Mouse (Mus musculus) C2C12 (cell line): ENCODE data around the gene Dixdc1. TPM values are rescaled to one million over a fixed set of nuclear protein-coding genes. Genes with fewer than 3 reads are reported as not detected.
A peak's percentile ranks its signal among the peaks of the same experiment; 100 is the strongest.

Experiments
- H3K27me3 ChIP-seq: one replicate; pipeline ENCODE4 v1.6.1; 2011; ENCODE audit not compliant: control insufficient read depth, insufficient read depth, insufficient read length
- H3K36me3 ChIP-seq: one replicate; pipeline ENCODE4 v1.6.1; 2011; ENCODE audit not compliant: control insufficient read depth, insufficient read depth
- H3K4me3 ChIP-seq: one replicate; pipeline ENCODE4 v1.5.1; 2011; ENCODE audit warnings: mild to moderate bottlenecking, control low read depth; ENCODE audit not compliant: poor library complexity, insufficient read depth, severe bottlenecking
- H3K79me2 ChIP-seq: one replicate; pipeline ENCODE4 v1.6.1; 2011; ENCODE audit not compliant: control insufficient read depth, insufficient read depth
- H3K79me3 ChIP-seq: one replicate; pipeline ENCODE4 v1.6.1; 2011; ENCODE audit warnings: low read depth, control low read depth
- H3ac ChIP-seq: one replicate; pipeline ENCODE3; 2011; ENCODE audit warnings: low read depth; ENCODE audit not compliant: control insufficient read depth, insufficient read length
- CEBPB ChIP-seq: IDR thresholded peaks from one replicate; pipeline ENCODE4 v1.6.1; 2011; ENCODE audit warnings: low read depth, mild to moderate bottlenecking, control low read depth, moderate library complexity
- CTCF ChIP-seq: IDR thresholded peaks from one replicate; pipeline ENCODE4 v1.5.1; 2011; ENCODE audit not compliant: control insufficient read depth, insufficient read depth, insufficient read length
- FOSL1 ChIP-seq: IDR thresholded peaks from one replicate; pipeline ENCODE4 v1.8.0; 2011; ENCODE audit warnings: mild to moderate bottlenecking, low read length; ENCODE audit not compliant: poor library complexity, insufficient read depth, severe bottlenecking
- MAX ChIP-seq: IDR thresholded peaks from one replicate; pipeline ENCODE4 v1.6.1; 2011; ENCODE audit warnings: mild to moderate bottlenecking, control low read depth
- MYOD1 ChIP-seq: IDR thresholded peaks from one replicate; pipeline ENCODE4 v1.6.1; 2011; ENCODE audit warnings: low read depth; ENCODE audit not compliant: control insufficient read depth, insufficient read length
- MYOG ChIP-seq: IDR thresholded peaks from one replicate; pipeline ENCODE4 v1.6.1; 2011; ENCODE audit not compliant: control insufficient read depth, insufficient read length; ENCODE audit errors: extremely low read depth
- USF1 ChIP-seq: IDR thresholded peaks from one replicate; pipeline ENCODE4 v1.6.1; 2011; ENCODE audit warnings: low read depth, mild to moderate bottlenecking, control low read depth, moderate library complexity
- polyA plus RNA-seq: library from polyadenylated mRNA; unstranded; fragments of >200 nt; fragmentation: generic; extraction: Trizol; gene quantifications from one replicate; pipeline ENCODE4 v1.2.1, GENCODE M21; 2012; ENCODE audit warnings: missing spikeins

Dixdc1 gene
- polyA plus RNA-seq, 1 experiment, result 1.2 TPM

DNA sequence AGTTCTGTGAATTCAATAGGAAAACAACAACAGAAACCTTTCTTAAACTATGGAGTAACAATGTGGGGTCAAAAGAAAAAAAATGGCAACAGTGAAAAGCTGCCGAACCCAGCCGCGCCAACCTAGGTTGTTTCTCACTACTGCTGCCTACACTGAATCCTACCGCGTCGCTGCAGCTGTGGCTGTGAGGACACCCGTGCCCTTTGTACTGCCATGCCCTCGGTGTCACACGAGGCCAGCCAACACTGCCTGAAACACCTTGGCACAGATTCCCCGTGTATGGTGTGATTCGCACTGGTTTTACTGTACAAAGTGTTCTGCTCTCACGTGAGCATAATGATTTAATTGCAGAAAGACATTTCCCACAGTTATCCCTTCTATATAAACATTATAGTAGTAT is 78.9 kb downstream of the Dixdc1 start:
- Histone ChIP-seq H3ac (peak overlapping the region; percentile 31), H3K27me3 (no peaks in the 10 kb centered on the region), H3K79me2 (peaks cover 16% of the 10 kb centered on the region), H3K36me3 (peaks cover 15% of the 10 kb centered on the region), H3K79me3 (peaks cover 9% of the 10 kb centered on the region), H3K4me3 (peak overlapping the region; percentile 14)
- TF ChIP-seq CTCF (no peak), MYOG (no peak), USF1 (no peak), MYOD1 (no peak), FOSL1 (no peak), MAX (no peak), CEBPB (no peak)

DNA sequence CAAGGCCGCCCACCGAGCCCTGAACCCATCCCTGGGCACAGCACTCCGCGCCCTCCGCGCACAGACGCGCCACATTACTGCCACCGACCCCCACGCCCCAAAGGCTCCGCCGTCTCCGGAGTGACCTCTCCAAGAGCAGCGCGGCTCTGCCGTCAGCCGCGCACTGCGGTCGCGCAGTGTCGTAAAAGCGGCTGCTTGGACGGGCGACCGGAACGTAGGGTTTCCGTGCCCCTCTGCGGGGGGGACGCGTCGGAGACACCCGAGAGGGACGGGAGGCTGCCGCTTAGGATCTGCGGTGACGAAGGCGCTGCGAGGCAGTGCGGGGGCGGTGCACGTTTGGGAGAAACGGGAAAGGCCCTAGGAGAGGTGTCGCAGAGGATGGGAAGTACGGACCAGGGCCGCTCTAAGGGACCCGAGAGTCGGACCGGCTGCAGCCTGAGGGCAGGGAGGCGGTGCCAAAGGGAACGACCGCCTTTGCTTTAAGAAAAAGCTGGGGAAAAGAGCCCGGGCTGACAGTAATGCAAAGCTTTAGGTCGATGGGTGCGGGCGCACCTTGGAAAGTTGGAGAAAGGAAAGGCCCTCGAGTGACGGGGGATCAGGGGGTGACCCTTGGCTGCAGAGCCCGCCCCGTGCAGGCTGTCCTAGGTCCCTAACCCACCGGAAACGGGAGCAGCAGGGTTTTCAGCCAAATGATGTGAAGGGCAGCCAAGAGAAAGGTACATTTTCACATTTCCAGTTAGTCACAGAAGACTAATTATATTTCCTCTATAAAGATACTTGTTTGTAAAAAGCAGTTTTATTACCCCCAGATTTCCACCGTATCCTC is 79.7 kb downstream of the Dixdc1 start, which contains the start of gene Dlat:
Gene Dlat (minus strand): TSS at position 389 of the 826 bp plus-strand sequence.
- TF ChIP-seq MAX, result peak; percentile 12
- no peak for TF ChIP-seq FOSL1
- no peak for TF ChIP-seq MYOD1
- peaks cover 9% of the 10 kb centered on the region for H3K79me3 ChIP-seq
- peaks cover 16% of the 10 kb centered on the region for H3K79me2 ChIP-seq
- peak within 1 kb of the TSS; percentile 84 for H3ac ChIP-seq
- peak within 1 kb of the TSS; percentile 75 for H3K4me3 ChIP-seq
- H3K36me3 ChIP-seq, result peaks cover 15% of the 10 kb centered on the region
- H3K27me3 ChIP-seq, result no peaks in the 10 kb centered on the region

DNA sequence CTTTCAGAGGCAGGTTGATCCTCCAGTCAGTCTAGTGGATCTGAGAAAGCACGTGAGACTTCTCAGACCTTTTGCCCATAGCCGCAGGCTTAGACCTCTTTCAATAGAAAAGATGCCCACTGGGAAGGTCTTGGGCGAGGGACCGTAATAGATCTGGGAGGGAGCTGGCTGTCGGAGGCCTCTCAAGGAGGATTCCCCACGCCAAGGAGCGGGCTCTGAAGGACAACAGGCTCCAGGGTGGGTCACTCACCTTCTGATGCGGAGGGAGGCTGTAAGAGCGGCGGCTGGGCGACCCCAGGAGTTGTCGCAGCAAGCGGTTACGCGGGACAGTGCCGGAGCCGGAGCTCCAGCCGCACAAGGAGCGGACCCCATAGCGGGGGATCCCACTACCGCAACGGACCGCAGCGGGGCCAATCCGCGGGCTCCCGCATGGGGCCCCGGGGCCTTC is 80.4 kb downstream of the Dixdc1 start:
- H3K36me3 ChIP-seq, result peaks cover 16% of the 10 kb centered on the region
- H3ac ChIP-seq, result peak overlapping the region; percentile 84
- peak overlapping the region; percentile 75 for H3K4me3 ChIP-seq
- TF ChIP-seq MAX (no peak), MYOG (no peak), USF1 (no peak), CTCF (no peak), CEBPB (no peak), FOSL1 (no peak), MYOD1 (no peak)
- peaks cover 16% of the 10 kb centered on the region for H3K79me2 ChIP-seq
- no peaks in the 10 kb centered on the region for H3K27me3 ChIP-seq
- H3K79me3 ChIP-seq, result peaks cover 9% of the 10 kb centered on the region

DNA sequence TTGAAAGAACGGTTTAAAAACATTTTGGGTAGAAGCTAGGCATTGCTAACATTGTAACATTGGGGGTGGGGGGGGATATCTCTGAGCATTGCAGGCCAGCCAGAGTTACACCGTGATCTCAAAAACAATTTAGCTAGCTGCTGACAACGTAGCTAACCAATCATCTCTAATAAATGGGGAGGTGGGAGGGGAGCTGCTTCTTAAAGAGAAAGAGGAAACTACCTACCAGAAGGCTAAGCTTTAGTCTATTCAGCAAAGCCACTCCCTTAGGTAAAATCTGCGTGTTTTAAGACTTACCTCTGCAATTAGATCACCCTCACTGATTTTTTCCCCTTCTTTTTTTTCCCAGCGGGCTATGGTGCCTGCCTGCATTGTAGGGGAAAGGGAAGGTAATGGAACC is 80.9 kb downstream of the Dixdc1 start:
- H3K4me3 ChIP-seq, result peak overlapping the region; percentile 75
- peaks cover 16% of the 10 kb centered on the region for H3K79me2 ChIP-seq
- peaks cover 22% of the 10 kb centered on the region for H3K36me3 ChIP-seq
- H3ac ChIP-seq, result peak overlapping the region; percentile 23
- peaks cover 9% of the 10 kb centered on the region for H3K79me3 ChIP-seq
- H3K27me3 ChIP-seq, result no peaks in the 10 kb centered on the region
- TF ChIP-seq MYOD1 (no peak), CEBPB (no peak), CTCF (no peak), USF1 (no peak), MYOG (no peak), FOSL1 (no peak), MAX (no peak)

DNA sequence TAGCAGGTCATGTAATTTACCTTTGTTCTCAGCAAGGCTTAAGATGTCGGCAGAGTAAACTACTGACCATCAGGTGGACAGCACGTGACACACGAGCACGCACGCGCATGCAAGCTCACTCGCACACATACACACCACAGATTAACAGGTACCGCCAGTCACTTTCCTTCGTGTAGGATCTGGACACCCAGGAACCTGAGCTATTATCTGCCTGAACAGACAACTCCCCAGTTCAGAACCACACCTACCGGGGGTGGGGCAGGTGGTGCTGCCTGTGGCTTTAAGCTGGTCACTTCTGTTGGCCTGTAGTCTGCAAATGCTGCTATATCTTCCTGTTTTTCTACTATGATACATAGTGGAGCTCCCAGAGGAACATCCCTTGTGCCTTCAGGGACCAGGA is 88.8 kb downstream of the Dixdc1 start:
- Histone ChIP-seq H3ac (no peak overlapping the region), H3K4me3 (no peak overlapping the region), H3K79me2 (no peaks in the 10 kb centered on the region), H3K79me3 (no peaks in the 10 kb centered on the region), H3K36me3 (peaks cover 80% of the 10 kb centered on the region), H3K27me3 (no peaks in the 10 kb centered on the region)
- TF ChIP-seq CEBPB (no peak), CTCF (no peak), MYOG (no peak), MYOD1 (no peak), MAX (no peak), USF1 (no peak), FOSL1 (no peak)
